Mouse (Mus musculus) forebrain, embryonic 16.5 days (tissue): ENCODE measurements at regions not wholly inside any gene's neighbourhood (a gene's known extent, or its start where the extent isn't known, plus 50 kb on each side); places are given as distances from the start of the nearest gene placed in this dataset.
A peak's percentile ranks its signal among the peaks of the same experiment; 100 is the strongest.

Experiments
- ATAC-seq: fragments of 200-750 bp; cut with Nextera tagmentation; 2 replicates; pipeline ENCODE4 v1.8.0; 2017; ENCODE audit warnings: mild to moderate bottlenecking, moderate library complexity
- H3K27ac ChIP-seq: fragments of 300-500 bp; sonication (generic); 2 replicates; pipeline ENCODE4 v1.5.1; 2014; ENCODE audit warnings: low read length, control low read depth
- H3K27me3 ChIP-seq: fragments of 300-500 bp; sonication (generic); replicated peaks from 2 replicates; pipeline ENCODE4 v1.6.1; 2014; ENCODE audit warnings: low read length; ENCODE audit not compliant: control insufficient read depth, insufficient read depth
- H3K36me3 ChIP-seq: fragments of 300-500 bp; sonication (generic); 2 replicates; pipeline ENCODE4 v1.6.1; 2014; ENCODE audit not compliant: control insufficient read depth, insufficient read depth
- H3K4me1 ChIP-seq: fragments of 300-500 bp; sonication (generic); replicated peaks from 2 replicates; pipeline ENCODE4 v1.6.1; 2014; ENCODE audit warnings: low read length; ENCODE audit not compliant: control insufficient read depth, insufficient read depth
- H3K4me2 ChIP-seq: fragments of 300-500 bp; sonication (generic); 2 replicates; pipeline ENCODE4 v1.6.1; 2014; ENCODE audit warnings: mild to moderate bottlenecking, low read length, control low read depth
- H3K4me3 ChIP-seq: fragments of 300-500 bp; sonication (generic); replicated peaks from 2 replicates; pipeline ENCODE4 v1.5.1; 2014; ENCODE audit warnings: mild to moderate bottlenecking, low read length, control low read depth
- H3K9ac ChIP-seq: fragments of 300-500 bp; sonication (generic); replicated peaks from 2 replicates; pipeline ENCODE4 v1.6.1; 2014; ENCODE audit warnings: low read depth, low read length, control low read depth
- H3K9me3 ChIP-seq: fragments of 300-500 bp; sonication (generic); 2 replicates; pipeline ENCODE4 v1.6.1; 2016; ENCODE audit warnings: low read length; ENCODE audit not compliant: control insufficient read depth
- WGBS: fragments of 180-500 bp; shearing (Covaris S2); extraction: QIAGEN DNeasy Blood & Tissue Kit; methylation state at CpG from one replicate; pipeline ENCODE4 v1.1.7; 2014; 5-methylcytosine and 5-hydroxymethylcytosine counted together

DNA sequence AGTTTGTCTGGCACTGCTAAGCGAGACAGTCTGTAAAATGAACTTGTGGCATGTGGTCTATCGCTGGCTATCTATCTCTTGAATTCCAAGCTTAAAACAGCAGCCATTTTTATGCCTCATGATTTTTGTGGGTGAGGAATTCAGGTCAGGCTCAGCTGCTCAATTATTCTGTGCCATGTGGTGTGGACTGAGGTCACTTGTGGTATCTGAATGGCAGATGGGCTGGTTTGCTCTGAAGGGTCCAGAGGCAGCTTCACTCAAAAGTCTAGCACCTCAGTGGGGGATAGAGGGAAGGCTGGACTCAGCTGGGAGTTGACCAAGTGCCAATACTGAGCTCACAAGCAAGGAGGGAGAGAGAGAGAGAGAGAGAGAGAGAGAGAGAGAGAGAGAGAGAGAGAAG lies 69.3 kb upstream of the Dnah5 start:
- Histone ChIP-seq H3K9me3 (no peaks in the 10 kb centered on the region), H3K9ac (no peak overlapping the region), H3K4me2 (no peak overlapping the region), H3K27me3 (no peaks in the 10 kb centered on the region), H3K4me3 (no peak overlapping the region), H3K4me1 (peaks cover 3% of the 10 kb centered on the region; the same call in 1 of the 2 replicates), H3K27ac (no peak overlapping the region), H3K36me3 (no peaks in the 10 kb centered on the region)
- 54% methylated on average over 2 of the region's 2 CpGs for WGBS
- 0 out of 2 replicates have a peak, but pooled peaks have one; percentile 55 for ATAC-seq

DNA sequence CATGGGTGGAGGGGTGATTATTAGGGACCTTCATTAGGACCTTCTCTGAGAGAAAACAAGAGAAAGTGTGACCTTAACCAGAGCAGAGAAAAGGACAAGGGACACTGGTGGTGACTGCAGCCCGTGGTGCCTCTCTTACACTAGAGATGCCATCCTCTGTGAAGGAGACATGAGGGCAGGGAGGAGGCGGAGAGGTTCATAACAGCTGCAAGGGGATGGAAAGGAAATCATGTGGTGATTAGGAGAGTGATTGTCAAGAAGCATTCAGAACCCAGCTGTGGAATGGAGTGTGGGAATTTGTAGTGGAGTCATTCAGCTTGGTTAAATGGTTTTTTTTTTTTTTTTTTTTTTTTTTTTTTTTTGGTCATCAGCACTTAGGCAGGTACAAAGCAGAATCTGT lies 64.7 kb upstream of the Dnah5 start:
- H3K9ac ChIP-seq = no peak overlapping the region
- ATAC-seq = no peak; the same call in 1 of the 2 replicates
- whole genome bisulfite sequencing = 84% methylated on average over 2 of the region's 2 CpGs

GRCm38 (mm10) chr15:28140301-28140700 lies 63.3 kb upstream of the Dnah5 start:
- Histone ChIP-seq H3K9ac (no peak overlapping the region), H3K4me1 (no peaks in the 10 kb centered on the region), H3K36me3 (no peaks in the 10 kb centered on the region), H3K27ac (no peak overlapping the region), H3K4me3 (no peak overlapping the region), H3K27me3 (no peaks in the 10 kb centered on the region), H3K9me3 (no peaks in the 10 kb centered on the region), H3K4me2 (no peak overlapping the region)
- no peak for ATAC-seq
- WGBS = 87% methylated on average over 8 of the region's 8 CpGs

More for the DNA sequence above, 64.7 kb upstream of the Dnah5 start:
- Histone ChIP-seq H3K27ac (no peak overlapping the region), H3K27me3 (no peaks in the 10 kb centered on the region), H3K36me3 (no peaks in the 10 kb centered on the region), H3K4me2 (no peak overlapping the region), H3K4me1 (peaks cover under 1% of the 10 kb centered on the region; the same call in 1 of the 2 replicates), H3K4me3 (no peak overlapping the region), H3K9me3 (no peaks in the 10 kb centered on the region)

GRCm38 (mm10) chr15:28141345-28141744 lies 62.2 kb upstream of the Dnah5 start:
- H3K36me3 ChIP-seq = no peaks in the 10 kb centered on the region
- H3K9ac ChIP-seq = no peak overlapping the region
- H3K27ac ChIP-seq = no peak overlapping the region
- ATAC-seq = no peak
- H3K4me1 ChIP-seq = no peaks in the 10 kb centered on the region
- no peak overlapping the region for H3K4me2 ChIP-seq
- no peak overlapping the region for H3K4me3 ChIP-seq
- H3K27me3 ChIP-seq = no peaks in the 10 kb centered on the region
- no peaks in the 10 kb centered on the region for H3K9me3 ChIP-seq
- WGBS = 59% methylated on average over 6 of the region's 6 CpGs

DNA sequence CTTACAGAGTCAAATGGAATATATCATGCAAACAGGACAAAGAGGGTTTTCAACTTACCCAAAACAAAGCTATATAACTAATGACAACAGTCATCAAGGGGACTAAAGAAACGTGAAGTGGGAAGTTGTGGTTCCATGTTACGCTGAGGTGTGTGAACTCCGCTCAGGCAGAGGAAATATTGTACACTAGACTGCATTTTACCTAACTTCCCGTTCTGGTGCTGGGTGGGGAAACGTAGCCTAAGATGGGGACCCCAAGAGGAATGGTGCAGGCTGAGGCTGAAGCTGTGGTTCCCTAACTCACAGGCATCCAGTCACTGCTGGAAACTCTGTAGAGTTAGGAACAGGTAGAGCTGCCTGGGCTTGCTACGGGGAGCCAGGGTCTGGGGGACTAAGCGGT lies 59.3 kb upstream of the Dnah5 start:
- H3K36me3 ChIP-seq = no peaks in the 10 kb centered on the region
- no peak for ATAC-seq
- WGBS = 90% methylated on average over 7 of the region's 7 CpGs
- H3K27ac ChIP-seq = no peak overlapping the region
- H3K4me2 ChIP-seq = no peak overlapping the region
- no peaks in the 10 kb centered on the region for H3K27me3 ChIP-seq
- H3K9me3 ChIP-seq = no peaks in the 10 kb centered on the region
- H3K4me3 ChIP-seq = no peak overlapping the region
- no peak overlapping the region for H3K9ac ChIP-seq
- no peaks in the 10 kb centered on the region for H3K4me1 ChIP-seq

DNA sequence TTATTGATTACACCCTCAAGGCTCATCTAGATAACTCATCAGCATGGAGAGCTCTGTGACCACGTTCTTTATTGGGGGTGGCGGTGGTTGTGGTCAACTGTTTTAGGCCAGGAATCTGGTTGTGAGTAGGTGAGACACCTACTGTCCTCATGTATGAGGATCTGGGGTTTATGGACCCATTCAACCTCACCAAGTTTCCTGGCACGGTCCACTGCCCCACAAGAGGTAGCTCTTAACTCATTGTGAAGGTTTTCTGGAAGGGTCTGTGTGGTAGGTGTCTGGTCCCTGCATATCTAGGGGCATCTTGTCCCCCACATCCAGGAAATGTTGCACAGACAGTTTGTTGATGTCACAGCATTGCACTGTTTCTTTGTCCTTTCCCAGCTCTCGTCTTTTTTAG lies 58.7 kb upstream of the Dnah5 start:
- 90% methylated on average over 4 of the region's 4 CpGs for WGBS
- no peak for ATAC-seq
- H3K27ac ChIP-seq = no peak overlapping the region
- H3K36me3 ChIP-seq = no peaks in the 10 kb centered on the region
- H3K27me3 ChIP-seq = no peaks in the 10 kb centered on the region
- H3K4me2 ChIP-seq = no peak overlapping the region
- no peak overlapping the region for H3K9ac ChIP-seq
- H3K4me3 ChIP-seq = no peak overlapping the region
- H3K9me3 ChIP-seq = no peaks in the 10 kb centered on the region
- H3K4me1 ChIP-seq = no peaks in the 10 kb centered on the region

GRCm38 (mm10) chr15:28151678-28152077 lies 51.9 kb upstream of the Dnah5 start:
- no peak overlapping the region for H3K4me3 ChIP-seq
- no peak overlapping the region for H3K4me2 ChIP-seq
- no peaks in the 10 kb centered on the region for H3K9me3 ChIP-seq
- no peak overlapping the region for H3K9ac ChIP-seq
- H3K36me3 ChIP-seq = no peaks in the 10 kb centered on the region
- WGBS = 76% methylated on average over 2 of the region's 2 CpGs
- H3K27me3 ChIP-seq = no peaks in the 10 kb centered on the region
- no peak overlapping the region for H3K27ac ChIP-seq
- ATAC-seq = no peak
- H3K4me1 ChIP-seq = peaks cover 7% of the 10 kb centered on the region
